Mouse (Mus musculus): ENCODE measurements at regions not wholly inside any gene's neighbourhood (a gene's known extent, or its start where the extent isn't known, plus 50 kb on each side); places are given as distances from the start of the nearest gene placed in this dataset.

- no peak overlapping the region for H3K4me3 ChIP-seq (ENCODE audit: low read depth, low read length)
- no peaks in the 10 kb centered on the region for H3K9me3 ChIP-seq (ENCODE audit: control insufficient read depth, low read length)
- 78% methylated on average over 7 of the region's 7 CpGs for WGBS
- H3K4me2 ChIP-seq (ENCODE audit: low read length) = no peak overlapping the region
- no peak overlapping the region for H3K27ac ChIP-seq (ENCODE audit: low read depth)
- DNase-seq (ENCODE audit: low spot score) (no peak), ATAC-seq (replicated peaks; ENCODE audit: low FRiP score, low TSS enrichment, low read depth) (no peak)
- H3K4me1 ChIP-seq (replicated peaks; ENCODE audit: control insufficient read depth, insufficient read depth, low read length) = no peaks in the 10 kb centered on the region
- H3K27me3 ChIP-seq (replicated peaks; ENCODE audit: control insufficient read depth, insufficient read depth, low read length) = no peaks in the 10 kb centered on the region
- H3K9ac ChIP-seq (ENCODE audit: low read length) = no peak overlapping the region
- no peaks in the 10 kb centered on the region for H3K36me3 ChIP-seq (ENCODE audit: control insufficient read depth, insufficient read depth, low read length)
Measured at GRCm38 (mm10) chr13:7374993-7375627, 726.5 kb upstream of the Pfkp start.

- ATAC-seq (replicated peaks; ENCODE audit: low FRiP score, low TSS enrichment, low read depth) = no peak
- Histone ChIP-seq H3K27me3 (replicated peaks; ENCODE audit: control insufficient read depth, insufficient read depth, low read length) (no peaks in the 10 kb centered on the region), H3K4me3 (ENCODE audit: low read depth, low read length) (no peak overlapping the region), H3K4me1 (replicated peaks; ENCODE audit: control insufficient read depth, insufficient read depth, low read length) (no peaks in the 10 kb centered on the region), H3K27ac (ENCODE audit: low read depth) (no peak overlapping the region), H3K36me3 (ENCODE audit: control insufficient read depth, insufficient read depth, low read length) (no peaks in the 10 kb centered on the region), H3K4me2 (ENCODE audit: low read length) (no peak overlapping the region), H3K9ac (ENCODE audit: low read length) (no peak overlapping the region), H3K9me3 (ENCODE audit: control insufficient read depth, low read length) (no peaks in the 10 kb centered on the region)
- WGBS = 65% methylated on average over 3 of the region's 3 CpGs
- DNase-seq (ENCODE audit: low spot score) = no peak
Measured at GRCm38 (mm10) chr13:7414342-7415287, 766.0 kb upstream of the Pfkp start.

GRCm38 (mm10) chr13:7427750-7428149 is 774.9 kb upstream of the Adarb2 start:
- DNase-seq (ENCODE audit: low spot score) = no peak
- Histone ChIP-seq H3K9me3 (ENCODE audit: control insufficient read depth, low read length) (no peaks in the 10 kb centered on the region), H3K27ac (ENCODE audit: low read depth) (no peak overlapping the region), H3K4me3 (ENCODE audit: low read depth, low read length) (no peak overlapping the region), H3K36me3 (ENCODE audit: control insufficient read depth, insufficient read depth, low read length) (no peaks in the 10 kb centered on the region), H3K4me1 (replicated peaks; ENCODE audit: control insufficient read depth, insufficient read depth, low read length) (no peaks in the 10 kb centered on the region), H3K4me2 (ENCODE audit: low read length) (no peak overlapping the region), H3K27me3 (replicated peaks; ENCODE audit: control insufficient read depth, insufficient read depth, low read length) (no peaks in the 10 kb centered on the region), H3K9ac (ENCODE audit: low read length) (no peak overlapping the region)
- ATAC-seq (replicated peaks; ENCODE audit: low FRiP score, low TSS enrichment, low read depth) = no peak

- Histone ChIP-seq H3K27ac (ENCODE audit: low read depth) (no peak overlapping the region), H3K4me2 (ENCODE audit: low read length) (no peak overlapping the region)
Measured at GRCm38 (mm10) chr13:7429271-7429670, 773.4 kb upstream of the Adarb2 start.

GRCm38 (mm10) chr13:7451434-7452002 is 751.1 kb upstream of the Adarb2 start:
- no peak for DNase-seq (ENCODE audit: low spot score)
- Histone ChIP-seq H3K27me3 (replicated peaks; ENCODE audit: control insufficient read depth, insufficient read depth, low read length) (no peaks in the 10 kb centered on the region), H3K27ac (ENCODE audit: low read depth) (no peak overlapping the region), H3K9me3 (ENCODE audit: control insufficient read depth, low read length) (no peaks in the 10 kb centered on the region), H3K4me3 (ENCODE audit: low read depth, low read length) (no peak overlapping the region), H3K9ac (ENCODE audit: low read length) (no peak overlapping the region), H3K4me1 (replicated peaks; ENCODE audit: control insufficient read depth, insufficient read depth, low read length) (no peaks in the 10 kb centered on the region), H3K4me2 (ENCODE audit: low read length) (no peak overlapping the region), H3K36me3 (ENCODE audit: control insufficient read depth, insufficient read depth, low read length) (no peaks in the 10 kb centered on the region)
- no peak for ATAC-seq (replicated peaks; ENCODE audit: low FRiP score, low TSS enrichment, low read depth)
- WGBS = 31% methylated on average over 2 of the region's 2 CpGs

More at GRCm38 (mm10) chr13:7429271-7429670, 773.4 kb upstream of the Adarb2 start:
- Histone ChIP-seq H3K9ac (ENCODE audit: low read length) (no peak overlapping the region), H3K9me3 (ENCODE audit: control insufficient read depth, low read length) (no peaks in the 10 kb centered on the region), H3K36me3 (ENCODE audit: control insufficient read depth, insufficient read depth, low read length) (no peaks in the 10 kb centered on the region), H3K27me3 (replicated peaks; ENCODE audit: control insufficient read depth, insufficient read depth, low read length) (no peaks in the 10 kb centered on the region), H3K4me1 (replicated peaks; ENCODE audit: control insufficient read depth, insufficient read depth, low read length) (no peaks in the 10 kb centered on the region), H3K4me3 (ENCODE audit: low read depth, low read length) (no peak overlapping the region)
- WGBS = 72% methylated on average over 3 of the region's 3 CpGs
- ATAC-seq (replicated peaks; ENCODE audit: low FRiP score, low TSS enrichment, low read depth) (no peak), DNase-seq (ENCODE audit: low spot score) (no peak)

GRCm38 (mm10) chr13:7475661-7476060 is 727.0 kb upstream of the Adarb2 start:
- ATAC-seq (replicated peaks; ENCODE audit: low FRiP score, low TSS enrichment, low read depth) (no peak), DNase-seq (ENCODE audit: low spot score) (no peak)
- H3K4me1 ChIP-seq (replicated peaks; ENCODE audit: control insufficient read depth, insufficient read depth, low read length) = no peaks in the 10 kb centered on the region
- H3K27me3 ChIP-seq (replicated peaks; ENCODE audit: control insufficient read depth, insufficient read depth, low read length) = no peaks in the 10 kb centered on the region
- H3K9me3 ChIP-seq (ENCODE audit: control insufficient read depth, low read length) = no peaks in the 10 kb centered on the region
- no peak overlapping the region for H3K27ac ChIP-seq (ENCODE audit: low read depth)
- H3K36me3 ChIP-seq (ENCODE audit: control insufficient read depth, insufficient read depth, low read length) = no peaks in the 10 kb centered on the region
- no peak overlapping the region for H3K4me3 ChIP-seq (ENCODE audit: low read depth, low read length)
- H3K9ac ChIP-seq (ENCODE audit: low read length) = no peak overlapping the region
- H3K4me2 ChIP-seq (ENCODE audit: low read length) = no peak overlapping the region
- WGBS = 90% methylated on average over 4 of the region's 4 CpGs

GRCm38 (mm10) chr13:7518090-7518489 is 684.6 kb upstream of the Adarb2 start:
- H3K4me1 ChIP-seq (replicated peaks; ENCODE audit: control insufficient read depth, insufficient read depth, low read length) = no peaks in the 10 kb centered on the region
- ATAC-seq (replicated peaks; ENCODE audit: low FRiP score, low TSS enrichment, low read depth) = no peak

GRCm38 (mm10) chr13:7524436-7524835 is 678.2 kb upstream of the Adarb2 start:
- DNase-seq (ENCODE audit: low spot score) = no peak
- no peak overlapping the region for H3K27ac ChIP-seq (ENCODE audit: low read depth)
- H3K4me2 ChIP-seq (ENCODE audit: low read length) = no peak overlapping the region
- 89% methylated on average over 1 of the region's 1 CpGs for WGBS
- H3K4me1 ChIP-seq (replicated peaks; ENCODE audit: control insufficient read depth, insufficient read depth, low read length) = no peaks in the 10 kb centered on the region
- no peaks in the 10 kb centered on the region for H3K27me3 ChIP-seq (replicated peaks; ENCODE audit: control insufficient read depth, insufficient read depth, low read length)
- no peak for ATAC-seq (replicated peaks; ENCODE audit: low FRiP score, low TSS enrichment, low read depth)
- no peaks in the 10 kb centered on the region for H3K36me3 ChIP-seq (ENCODE audit: control insufficient read depth, insufficient read depth, low read length)
- no peaks in the 10 kb centered on the region for H3K9me3 ChIP-seq (ENCODE audit: control insufficient read depth, low read length)
- no peak overlapping the region for H3K9ac ChIP-seq (ENCODE audit: low read length)
- no peak overlapping the region for H3K4me3 ChIP-seq (ENCODE audit: low read depth, low read length)

More at GRCm38 (mm10) chr13:7518090-7518489, 684.6 kb upstream of the Adarb2 start:
- H3K9me3 ChIP-seq (ENCODE audit: control insufficient read depth, low read length) = no peaks in the 10 kb centered on the region
- H3K4me2 ChIP-seq (ENCODE audit: low read length) = no peak overlapping the region
- H3K36me3 ChIP-seq (ENCODE audit: control insufficient read depth, insufficient read depth, low read length) = no peaks in the 10 kb centered on the region
- no peak for DNase-seq (ENCODE audit: low spot score)
- H3K27me3 ChIP-seq (replicated peaks; ENCODE audit: control insufficient read depth, insufficient read depth, low read length) = no peaks in the 10 kb centered on the region
- H3K27ac ChIP-seq (ENCODE audit: low read depth) = no peak overlapping the region
- no peak overlapping the region for H3K9ac ChIP-seq (ENCODE audit: low read length)
- H3K4me3 ChIP-seq (ENCODE audit: low read depth, low read length) = no peak overlapping the region

Data from intestine, embryonic 14.5 days (tissue).